Mouse (Mus musculus) pancreas, adult 10 weeks (tissue): ENCODE results near the gene 2310022A10Rik. TPM values are rescaled to one million over a fixed set of nuclear protein-coding genes. Genes with fewer than 3 reads are reported as not detected.

Source experiments
- polyA plus RNA-seq: library from polyadenylated mRNA; stranded (reverse); fragments of 350-450 nt; fragmentation: Illumina TruSeq; extraction: RNeasy Lipid Tissue Mini Kit (QIAGEN cat#74804); gene quantifications from one replicate; pipeline ENCODE4 v1.2.3, GENCODE M21; 2015; ENCODE audit warnings: low read depth, low replicate concordance; ENCODE audit not compliant: insufficient read depth

2310022A10Rik gene
- polyA plus RNA-seq, result 3.6 TPM

GRCm38 (mm10) chr7:27552931-27553513 lies at the start of gene 2310022A10Rik, which contains the start of gene Pld3:
TSS of gene 2310022A10Rik (plus strand) at chr7:27553233.
TSS of gene Pld3 (minus strand) at chr7:27553218.

GRCm38 (mm10) chr7:27522967-27523366 lies 30.1 kb upstream of the 2310022A10Rik start, which contains the start of gene Hipk4:
TSS of gene Hipk4 (plus strand) at chr7:27523267.

GRCm38 (mm10) chr7:27591266-27592216 lies 38.5 kb downstream of the 2310022A10Rik start, which contains the start of gene Akt2:
TSS of gene Akt2 (plus strand) at chr7:27591552.

Other genes starting within 250 kb of the 2310022A10Rik start
- 121 TPM for gene Ltbp4, start 215.5 kb upstream of the 2310022A10Rik start, polyA plus RNA-seq
- 11.7 TPM for gene Shkbp1, start 197.2 kb upstream of the 2310022A10Rik start, polyA plus RNA-seq
- not detected for gene Gm20479, start 195.8 kb upstream of the 2310022A10Rik start, polyA plus RNA-seq
- gene Sptbn4, start 105.5 kb upstream of the 2310022A10Rik start, polyA plus RNA-seq, result 2.4 TPM
- 9.3 TPM for gene Blvrb, start 105.3 kb upstream of the 2310022A10Rik start, polyA plus RNA-seq
- 2.8 TPM for gene Sertad3, start 79.5 kb upstream of the 2310022A10Rik start, polyA plus RNA-seq
- gene Sertad1, start 66.3 kb upstream of the 2310022A10Rik start, polyA plus RNA-seq, result 8.8 TPM
- 0.46 TPM for gene Prx, start 53.9 kb upstream of the 2310022A10Rik start, polyA plus RNA-seq
- gene Hipk4, start 30.0 kb upstream of the 2310022A10Rik start, polyA plus RNA-seq, result not detected
- gene Pld3, start within 50 bp of the 2310022A10Rik start, polyA plus RNA-seq, result 35.8 TPM
- 25.0 TPM for gene Akt2, start 38.3 kb downstream of the 2310022A10Rik start, polyA plus RNA-seq
- not detected for gene Ttc9b, start 100.7 kb downstream of the 2310022A10Rik start, polyA plus RNA-seq
- gene Map3k10, start 121.4 kb downstream of the 2310022A10Rik start, polyA plus RNA-seq, result 5.3 TPM
- 0.39 TPM for gene Zfp607b, start 136.1 kb downstream of the 2310022A10Rik start, polyA plus RNA-seq
- gene Zfp60, start 178.2 kb downstream of the 2310022A10Rik start, polyA plus RNA-seq, result 2.9 TPM